Mouse (Mus musculus) heart, embryonic 13.5 days (tissue): Measurements from ENCODE around the gene Creg1. TPM values are rescaled to one million over a fixed set of nuclear protein-coding genes. Genes with fewer than 3 reads are reported as not detected.

Experiments used
- ATAC-seq: fragments of 200-750 bp; cut with Nextera tagmentation; 2 replicates; pipeline ENCODE4 v1.8.0; 2017; ENCODE audit warnings: moderate TSS enrichment; ENCODE audit not compliant: insufficient number of reproducible peaks, low FRiP score, low TSS enrichment; ENCODE audit errors: extremely low read depth
- H3K27ac ChIP-seq: fragments of 300-500 bp; sonication (generic); replicated peaks from 2 replicates; pipeline ENCODE4 v1.5.1; 2015; ENCODE audit warnings: moderate library complexity, mild to moderate bottlenecking, inconsistent platforms
- H3K27me3 ChIP-seq: fragments of 300-500 bp; sonication (generic); replicated peaks from 2 replicates; pipeline ENCODE4 v1.6.1; 2015; ENCODE audit warnings: mild to moderate bottlenecking, inconsistent platforms
- H3K36me3 ChIP-seq: fragments of 300-500 bp; sonication (generic); 2 replicates; pipeline ENCODE4 v1.6.1; 2015; ENCODE audit warnings: mild to moderate bottlenecking, inconsistent platforms
- H3K4me1 ChIP-seq: fragments of 300-500 bp; sonication (generic); 2 replicates; pipeline ENCODE4 v1.6.1; 2015; ENCODE audit warnings: inconsistent platforms
- H3K4me2 ChIP-seq: fragments of 300-500 bp; sonication (generic); 2 replicates; pipeline ENCODE4 v1.6.1; 2015; ENCODE audit warnings: inconsistent platforms, mild to moderate bottlenecking, moderate library complexity
- H3K4me3 ChIP-seq: fragments of 300-500 bp; sonication (generic); 2 replicates; pipeline ENCODE4 v1.5.1; 2015; ENCODE audit warnings: moderate library complexity, mild to moderate bottlenecking, inconsistent platforms
- H3K9ac ChIP-seq: fragments of 300-500 bp; sonication (generic); 2 replicates; pipeline ENCODE4 v1.6.1; 2015; ENCODE audit warnings: inconsistent platforms, mild to moderate bottlenecking, moderate library complexity
- H3K9me3 ChIP-seq: fragments of 300-500 bp; sonication (generic); 2 replicates; pipeline ENCODE4 v1.6.1; 2016; ENCODE audit warnings: inconsistent platforms
- WGBS: fragments of 180-500 bp; shearing (Covaris S2); methylation state at CpG from one replicate; pipeline ENCODE4 v1.1.7; 2015; ENCODE audit warnings: mixed read lengths; 5-methylcytosine and 5-hydroxymethylcytosine counted together
- polyA plus RNA-seq: library from polyadenylated mRNA; unstranded; fragments of >200 nt; fragmentation: Nextera tagmentation; extraction: Ambion mirVana; gene quantifications from 2 replicates; pipeline ENCODE4 v1.2.1, GENCODE M21; 2015

Gene Creg1
- polyA plus RNA-seq, 1 experiment from 2014 or later: 110 TPM

- Histone ChIP-seq H3K27me3 (peaks cover 41% of the 10 kb centered on the region), H3K4me3 (no peak overlapping the region), H3K9ac (no peak overlapping the region), H3K4me2 (no peak overlapping the region), H3K4me1 (peaks cover 45% of the 10 kb centered on the region), H3K36me3 (no peaks in the 10 kb centered on the region), H3K27ac (no peak overlapping the region), H3K9me3 (no peaks in the 10 kb centered on the region)
- ATAC-seq: no peak
- 54% methylated on average over 9 of the region's 9 CpGs for WGBS
Measured at GRCm38 (mm10) chr1:165817264-165817663, 53.7 kb downstream of the Creg1 start.

GRCm38 (mm10) chr1:165818145-165818860 lies 54.8 kb downstream of the Creg1 start:
- 25% methylated on average over 8 of the region's 8 CpGs for WGBS
- Histone ChIP-seq H3K9me3 (no peaks in the 10 kb centered on the region), H3K27me3 (peaks cover 36% of the 10 kb centered on the region), H3K36me3 (no peaks in the 10 kb centered on the region), H3K9ac (no peak overlapping the region), H3K4me1 (peaks cover 45% of the 10 kb centered on the region), H3K4me2 (peak overlapping the region; percentile 36), H3K4me3 (no peak overlapping the region), H3K27ac (no peak overlapping the region)
- no peak for ATAC-seq

- Histone ChIP-seq H3K4me2 (no peak overlapping the region), H3K4me1 (peaks cover 40% of the 10 kb centered on the region), H3K27ac (no peak overlapping the region), H3K9me3 (no peaks in the 10 kb centered on the region), H3K36me3 (no peaks in the 10 kb centered on the region), H3K27me3 (peaks cover 32% of the 10 kb centered on the region), H3K4me3 (no peak overlapping the region), H3K9ac (no peak overlapping the region)
- 74% methylated on average over 4 of the region's 4 CpGs for WGBS
- ATAC-seq: no peak
Measured at GRCm38 (mm10) chr1:165819147-165819546, 55.6 kb downstream of the Creg1 start.

- H3K36me3 ChIP-seq: no peaks in the 10 kb centered on the region
- ATAC-seq: no peak
- peaks cover 14% of the 10 kb centered on the region for H3K27me3 ChIP-seq
- H3K9me3 ChIP-seq: no peaks in the 10 kb centered on the region
- peaks cover 27% of the 10 kb centered on the region for H3K4me1 ChIP-seq
- 77% methylated on average over 2 of the region's 2 CpGs for WGBS
- H3K9ac ChIP-seq: no peak overlapping the region
- no peak overlapping the region for H3K4me2 ChIP-seq
- no peak overlapping the region for H3K27ac ChIP-seq
- no peak overlapping the region for H3K4me3 ChIP-seq
Measured at GRCm38 (mm10) chr1:165822031-165822430, 58.5 kb downstream of the Creg1 start.

Other genes starting within 250 kb of the Creg1 start
- gene Mpzl1, start 129.2 kb upstream of the Creg1 start, polyA plus RNA-seq: 106 and 116 TPM in 2 replicates
- 83.9 and 95.4 TPM in 2 replicates for gene Rcsd1, start 54.0 kb upstream of the Creg1 start, polyA plus RNA-seq
- gene Cd247, start 24.9 kb downstream of the Creg1 start, polyA plus RNA-seq: 0.42 and 0.55 TPM in 2 replicates
- 9.3 and 10.2 TPM in 2 replicates for gene Pou2f1, start 238.9 kb downstream of the Creg1 start, polyA plus RNA-seq